Mouse (Mus musculus) ovary, postnatal 36 days (tissue): Measurements from ENCODE around the gene Ctso.

ENCODE experiments used
- DNase-seq: peaks from one replicate; pipeline ENCODE4 v3.0.0; 2022; ENCODE audit warnings: low spot score, mixed read lengths

The Ctso gene

DNA sequence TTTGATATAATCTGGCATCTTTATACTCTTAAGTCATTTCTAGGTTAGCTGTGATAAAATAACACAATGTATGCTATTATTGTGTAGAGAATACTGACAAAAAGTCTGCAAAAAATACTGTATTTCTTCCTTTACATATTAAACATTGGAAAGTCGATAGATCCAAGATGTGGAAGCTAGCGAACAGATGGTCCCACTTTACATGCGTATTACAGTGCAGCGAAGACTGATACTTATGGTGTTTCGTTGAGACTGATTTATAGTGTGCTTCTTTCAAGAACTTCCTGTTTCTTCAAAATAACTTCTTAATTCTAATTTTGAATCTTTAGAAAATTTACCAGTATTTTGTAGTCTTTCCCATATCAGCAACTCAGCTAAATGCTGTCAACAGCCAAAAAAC is 25.1 kb downstream of the Ctso start:
- DNase-seq = no peak

DNA sequence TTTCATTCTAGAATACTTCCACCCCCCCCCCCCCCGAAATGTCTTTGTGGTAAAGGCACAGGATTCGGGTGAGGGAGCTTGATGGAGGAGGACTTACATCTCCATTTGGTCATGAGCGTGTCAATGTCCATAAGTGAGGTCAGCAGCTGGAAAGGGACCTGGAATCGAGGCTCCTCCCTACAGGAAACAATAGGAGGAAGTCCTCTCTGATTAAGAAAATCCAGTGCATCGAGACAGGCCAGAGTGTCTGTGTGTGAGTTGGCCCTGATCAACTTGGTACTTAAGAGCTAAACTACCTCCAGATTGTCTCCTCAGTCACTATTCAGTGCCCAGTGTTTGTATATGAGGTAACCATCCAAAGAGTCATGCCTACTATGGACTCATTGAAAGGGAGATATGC is 28.9 kb downstream of the Ctso start:
- no peak for DNase-seq

DNA sequence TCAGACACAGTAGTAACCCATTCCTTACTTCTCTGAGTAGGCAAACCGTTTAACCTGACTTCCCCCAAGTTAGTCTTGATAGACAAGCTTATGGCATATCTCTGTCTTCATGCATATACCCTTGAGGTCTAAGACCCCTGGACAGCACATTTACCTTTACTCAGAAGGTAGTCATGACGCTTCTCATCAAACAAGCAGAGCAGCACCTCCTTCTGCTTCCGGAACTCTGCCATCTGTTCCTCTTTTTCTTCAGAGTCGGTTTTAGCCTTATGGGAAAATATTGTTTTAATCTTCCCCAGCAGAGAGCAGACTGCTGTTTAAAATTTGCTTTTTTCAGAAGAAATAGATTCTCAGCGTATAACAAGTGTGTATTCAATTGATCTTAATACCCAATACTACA is 31.4 kb downstream of the Ctso start:
- no peak for DNase-seq

DNA sequence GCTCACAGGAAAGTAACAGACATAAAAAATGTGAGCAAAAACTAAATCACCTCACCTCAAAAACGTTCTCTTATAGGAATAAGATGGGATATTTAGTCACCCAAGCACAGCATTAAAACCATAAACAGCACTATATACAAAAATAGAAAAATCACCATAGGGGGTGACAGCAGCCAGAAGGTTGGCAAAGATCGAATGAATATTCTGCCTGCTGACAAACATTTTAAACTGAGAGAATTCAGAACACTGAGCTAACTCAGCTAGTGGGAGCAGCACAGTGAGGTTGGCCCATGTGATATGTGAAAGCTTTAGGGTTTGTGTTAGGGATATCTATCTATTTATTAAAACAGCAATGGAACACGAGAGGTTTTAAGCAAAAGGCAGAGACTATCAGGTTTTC is 32.2 kb downstream of the Ctso start:
- no peak for DNase-seq

DNA sequence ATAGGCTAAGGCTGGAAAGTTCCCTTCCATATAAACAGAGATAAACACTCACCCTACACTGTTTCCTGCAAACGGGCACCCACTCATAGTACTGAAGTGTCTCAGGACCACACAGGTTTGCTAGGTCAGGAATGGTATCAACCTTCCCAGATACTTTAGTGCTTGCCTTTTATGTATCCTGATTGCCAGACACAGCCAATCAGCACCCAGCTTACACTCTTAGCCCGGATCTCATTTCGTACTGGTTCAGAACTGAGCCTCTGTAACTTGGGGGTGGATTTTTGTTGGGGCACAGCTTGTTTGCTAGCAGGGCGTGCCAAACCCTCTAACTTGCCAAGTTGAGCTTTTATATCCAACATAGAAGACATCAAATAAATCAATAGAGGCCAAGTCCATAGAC is 43.2 kb downstream of the Ctso start:
- DNase-seq = no peak

DNA sequence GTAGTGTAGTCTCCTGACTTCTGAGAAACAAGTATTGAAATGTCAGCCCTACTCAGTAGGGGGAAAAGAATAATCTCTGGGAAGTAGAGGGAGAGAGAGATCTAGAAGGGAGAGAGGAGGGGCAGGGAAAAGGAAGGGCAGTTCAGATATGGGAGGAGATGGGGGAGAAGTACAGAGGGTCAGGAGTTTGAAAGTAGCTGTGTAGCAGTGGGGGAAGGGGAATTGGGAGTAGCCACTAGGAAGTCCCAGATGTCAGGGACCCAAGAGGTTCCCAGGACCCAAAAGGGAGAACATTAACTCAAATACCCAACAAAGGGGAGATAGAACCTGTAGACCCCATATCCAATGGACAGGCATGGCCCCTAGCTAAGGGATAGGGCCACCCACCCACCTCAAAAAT is 43.7 kb downstream of the Ctso start, which contains the start of gene Tdo2:
Tdo2 (minus strand) TSS at position 101 of the 400 bp plus-strand sequence.
- DNase-seq = no peak

DNA sequence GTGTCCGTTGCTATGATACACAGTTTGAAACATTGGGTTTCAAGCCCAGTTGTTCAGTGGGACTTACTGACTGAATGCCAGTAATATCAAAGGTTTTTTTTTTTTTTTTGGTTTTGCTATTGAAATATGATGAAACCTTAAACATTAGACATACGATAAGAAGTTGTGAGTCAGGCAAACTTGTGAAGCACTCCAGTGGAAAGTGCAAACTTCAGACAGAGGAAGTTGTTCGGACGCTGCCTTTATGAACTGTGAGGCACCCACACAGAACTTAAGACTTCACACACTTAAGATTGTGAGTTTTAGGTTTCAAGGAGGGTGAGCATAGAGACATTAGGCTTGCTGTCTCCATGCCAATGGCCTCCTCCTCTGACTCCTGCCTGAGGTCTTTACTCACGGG is 49.2 kb downstream of the Ctso start:
- no peak for DNase-seq

DNA sequence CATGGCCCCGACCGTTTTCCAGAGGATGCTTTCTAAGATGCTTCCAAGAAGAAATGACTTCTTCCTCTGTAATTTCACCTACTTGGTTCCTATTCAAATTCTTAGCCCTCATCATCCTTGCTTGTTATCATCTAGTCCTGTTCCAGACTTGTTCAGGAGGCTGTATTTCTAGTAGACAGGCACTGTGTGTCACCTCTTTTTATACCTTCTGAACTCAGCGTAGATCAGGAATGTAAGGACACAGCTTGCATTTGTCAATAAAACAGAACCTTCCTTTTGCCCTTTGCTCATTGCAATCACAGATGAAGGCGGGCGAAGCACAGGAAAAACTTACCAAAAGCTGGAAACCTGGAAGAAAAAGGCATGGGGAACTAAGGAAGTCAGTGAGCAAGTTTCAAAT is 49.6 kb downstream of the Ctso start, which contains the start of gene Asic5:
Asic5 (plus strand) TSS at position 301 of the 400 bp plus-strand sequence.
- DNase-seq = no peak

DNA sequence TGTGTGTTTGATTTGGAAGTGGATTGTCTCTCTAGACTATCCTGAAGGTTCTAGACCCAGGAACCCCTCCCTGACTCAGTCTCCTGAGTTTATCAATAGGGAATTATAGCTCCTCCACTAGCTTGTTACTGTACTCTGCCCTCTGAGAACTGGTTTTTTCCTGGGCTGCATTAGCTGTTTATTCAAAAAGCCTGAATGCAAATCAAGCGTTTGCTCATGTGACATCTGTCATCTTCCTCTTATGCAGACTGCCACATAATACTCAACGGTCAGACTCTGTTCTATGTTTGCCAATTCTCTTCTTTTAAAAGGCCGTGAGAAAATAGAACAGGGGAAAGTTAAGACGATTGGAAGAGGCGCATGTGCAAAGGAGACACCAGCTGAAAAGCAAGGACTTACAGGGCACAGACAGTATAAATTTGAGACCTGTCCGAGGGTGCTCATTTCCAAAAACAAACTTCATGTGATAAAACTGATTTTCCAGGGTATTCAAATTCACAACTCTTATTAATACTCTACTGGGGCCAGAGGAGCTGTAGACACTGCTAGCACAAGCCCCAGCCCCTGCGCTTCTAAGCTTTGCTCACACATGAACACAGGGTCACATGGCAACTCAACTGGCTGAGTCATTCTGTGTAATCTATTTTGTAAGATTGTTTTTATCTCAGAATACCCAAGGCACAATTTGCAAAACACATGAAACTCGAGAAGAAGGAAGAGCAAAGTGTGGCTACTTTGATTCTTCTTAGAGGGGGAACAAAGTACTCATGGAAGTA is 50.9 kb downstream of the Ctso start:
- DNase-seq = no peak

DNA sequence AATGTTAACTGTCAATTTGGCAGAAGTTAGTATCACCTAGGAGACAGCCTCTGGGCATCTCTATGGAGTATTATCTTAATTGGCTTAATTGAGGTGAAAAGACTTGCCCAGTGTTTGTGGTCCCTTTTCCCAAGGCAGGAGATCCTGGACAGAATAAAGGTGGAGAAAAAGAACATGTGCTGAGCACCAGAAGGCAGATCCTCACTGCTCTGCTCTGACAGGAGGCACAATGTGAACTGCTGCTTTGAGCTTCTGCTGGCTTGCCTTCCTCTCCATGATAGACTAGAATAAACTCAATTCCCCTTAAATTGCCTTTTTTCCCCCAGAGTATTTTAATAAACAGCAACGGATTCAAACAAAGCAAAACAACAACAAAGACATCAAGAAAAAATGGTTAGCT is 52.7 kb downstream of the Ctso start:
- no peak for DNase-seq

DNA sequence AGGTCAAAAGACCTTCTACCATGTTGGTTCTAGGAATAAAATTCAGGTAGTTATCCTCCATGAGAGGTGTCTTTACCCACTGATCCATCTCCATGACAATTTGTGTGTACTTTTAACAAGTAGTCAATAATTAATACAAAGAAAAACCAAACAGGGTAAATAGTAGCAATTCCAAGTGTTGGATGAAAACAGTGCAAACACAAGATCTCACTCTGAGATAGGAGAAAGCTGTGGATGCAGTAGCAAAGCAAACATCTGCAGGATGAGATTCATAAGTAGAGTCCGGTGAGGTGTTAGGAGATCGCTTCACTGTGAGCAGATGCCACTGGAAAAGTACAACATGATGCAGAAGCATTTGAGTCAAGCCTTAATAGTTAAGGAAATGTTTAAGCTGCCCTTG is 53.7 kb downstream of the Ctso start:
- no peak for DNase-seq

DNA sequence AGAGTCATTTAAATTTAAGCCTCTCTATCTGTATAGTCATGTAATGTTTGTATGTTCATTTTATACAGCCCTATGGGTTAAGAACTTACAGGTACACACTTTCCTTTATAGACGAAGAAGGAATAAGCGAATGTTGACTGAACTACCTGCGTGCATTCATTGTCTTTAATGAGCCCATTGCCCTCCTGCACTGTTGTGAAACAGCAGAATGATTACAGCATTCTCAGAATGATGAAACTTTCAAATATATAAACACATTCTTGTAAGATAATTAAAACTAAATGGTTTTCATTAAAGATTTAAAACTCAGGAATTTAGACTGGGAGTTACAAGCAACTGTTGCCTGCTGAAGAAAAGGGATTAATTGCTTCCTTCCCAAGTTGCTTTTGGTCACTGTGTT is 55.2 kb downstream of the Ctso start:
- no peak for DNase-seq

DNA sequence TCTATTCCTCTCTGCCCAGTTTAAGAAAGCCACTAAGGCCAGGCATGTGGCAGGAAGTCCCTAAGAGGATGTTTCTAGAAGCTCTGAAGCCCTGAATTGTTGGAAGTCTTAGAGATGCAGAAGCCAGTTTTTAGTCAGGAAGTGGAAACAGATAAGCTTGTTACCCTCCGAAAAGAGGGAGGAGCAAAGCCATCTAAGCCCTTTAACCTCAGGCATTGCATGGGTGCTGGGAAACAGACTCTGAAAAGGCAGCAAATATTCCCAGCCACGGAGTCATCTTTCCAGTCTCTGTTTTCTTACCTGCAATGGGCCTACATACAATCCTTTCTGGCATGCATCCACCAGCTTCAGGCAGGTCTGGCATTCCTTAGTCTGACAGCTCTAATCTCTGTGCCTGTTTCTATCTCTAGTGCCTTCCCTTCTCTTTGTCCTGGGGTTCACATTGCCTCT is 57.3 kb downstream of the Ctso start:
- no peak for DNase-seq

DNA sequence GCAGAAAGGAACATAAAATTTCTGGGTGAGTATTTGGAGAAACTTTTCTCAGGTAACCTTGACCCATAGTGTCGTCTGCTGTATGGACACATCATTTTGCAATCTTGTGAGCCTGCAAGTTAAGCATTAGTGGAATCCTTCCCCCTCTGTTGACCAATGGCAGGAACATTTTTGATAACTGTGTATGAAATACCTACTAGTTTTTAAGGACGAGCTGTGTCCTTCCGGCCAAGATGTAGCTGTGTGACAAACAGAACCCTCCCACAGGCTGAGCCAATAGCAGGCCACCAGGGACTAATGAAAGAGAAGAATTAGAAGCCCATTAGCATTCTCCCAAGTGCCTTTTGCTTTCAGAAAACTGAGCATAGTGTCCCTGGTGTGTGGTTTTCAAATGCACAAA is 58.1 kb downstream of the Ctso start:
- DNase-seq = no peak

DNA sequence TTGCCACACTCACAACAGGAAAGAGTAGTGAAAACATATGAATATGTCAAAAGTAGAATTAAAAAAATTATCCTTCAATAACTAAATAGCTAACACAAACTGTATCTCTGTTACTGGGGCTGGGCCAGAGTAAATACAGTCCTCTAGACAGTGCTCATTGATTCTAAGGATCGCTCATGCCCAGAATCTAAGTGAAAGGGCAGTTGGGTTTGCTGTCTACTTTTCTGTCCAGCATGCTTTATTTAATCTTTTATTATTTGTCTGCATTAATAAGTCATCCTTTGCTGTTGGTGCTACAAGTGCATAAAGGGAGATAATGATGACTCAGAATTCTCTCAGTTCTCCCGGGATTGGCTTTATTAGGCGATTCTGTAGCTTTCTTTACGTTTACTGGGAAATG is 63.0 kb downstream of the Ctso start:
- DNase-seq = no peak

DNA sequence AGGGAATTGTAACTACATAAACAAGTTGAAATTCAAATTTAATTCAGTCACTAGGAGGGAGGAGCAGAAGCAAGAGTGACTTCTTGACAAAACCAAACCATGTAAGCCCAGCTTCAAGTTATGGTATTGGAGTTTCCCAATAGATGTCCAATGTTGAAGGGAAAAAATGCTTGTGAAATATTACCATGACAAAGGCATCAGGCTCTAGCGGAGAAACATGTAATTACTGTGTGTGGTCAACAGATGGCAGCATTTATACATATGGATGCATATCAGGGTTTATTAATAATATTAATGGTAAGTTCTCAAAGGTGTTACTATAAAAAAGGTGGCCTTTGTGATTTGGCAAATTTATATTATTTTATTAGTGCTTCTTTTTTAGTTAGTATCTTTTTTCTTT is 63.6 kb downstream of the Ctso start:
- no peak for DNase-seq
